ENCODE assay signal across 14 mouse cellular contexts in the genomic region with DNA sequence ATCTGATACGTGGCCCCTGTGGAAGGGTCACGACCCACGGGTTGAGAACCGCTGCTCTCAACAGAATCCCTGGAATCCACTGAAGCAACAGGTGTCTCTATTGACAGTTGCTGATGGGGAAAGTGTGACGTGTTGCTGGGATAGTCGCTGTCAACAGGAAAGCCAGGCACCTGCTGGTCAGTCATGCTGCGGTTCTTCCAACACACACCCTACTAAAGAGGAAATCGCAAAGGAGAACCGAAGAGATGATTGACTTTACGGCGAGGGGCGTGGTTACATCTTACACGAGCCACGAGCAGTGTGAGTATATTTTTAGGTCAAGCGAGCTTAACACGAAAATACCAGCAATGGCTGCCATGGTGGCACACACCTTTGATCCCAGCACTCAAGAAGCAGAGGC. TPM values are rescaled to one million over a fixed set of nuclear protein-coding genes. Genes with fewer than 3 reads are reported as not detected.
DNase-seq lines count a peak whose midpoint lies in the region; ATAC-seq and TF ChIP-seq lines count a peak whose summit lies in the region.
"Had no signal": no experiment of that assay in that cellular context is flagged by ENCODE, and none has a peak within 500 bp of the region (broad histone marks: within the 10 kb centered on the region; RNA-seq: fewer than 3 reads in every experiment).

No protein-coding gene starts in this region.

- H3K36me3 ChIP-seq in liver, embryonic 13.5 days = no peaks in the 10 kb centered on the region; the same call in 1 of the 2 replicates
- H3K36me3 ChIP-seq in myocyte (ENCODE audit: control insufficient read depth, insufficient read depth) = no peaks in the 10 kb centered on the region
- H3K36me3 ChIP-seq in kidney, embryonic 14.5 days (ENCODE audit: control insufficient read depth, insufficient read depth, low read length) = no peaks in the 10 kb centered on the region
- H3K36me3 ChIP-seq: heart, embryonic 10.5 days; limb, embryonic 15.5 days; neural tube, embryonic 13.5 days had no signal

- DNase-seq in thymus, postnatal 0 days (ENCODE audit: low spot score) = peak; percentile 56
- DNase-seq in thymus, postnatal 10 days (ENCODE audit: low spot score in 2 of 2) = no peak
- no peak for DNase-seq in liver, embryonic 13.5 days
- DNase-seq in left cerebral cortex, adult 9 months (ENCODE audit: low spot score in 2 of 2) = no peak
- DNase-seq in embryo, embryonic 9.5 days (ENCODE audit: extremely low spot score) = no peak
- no peak for DNase-seq in adrenal gland, adult 18-20 months (ENCODE audit: low spot score in 2 of 2)
- DNase-seq: embryo, embryonic 11 days had no signal

- WGBS in liver, embryonic 13.5 days (ENCODE audit: insufficient replicate concordance) = 37% methylated on average over 16 of the region's 16 CpGs
- 81% methylated on average over 16 of the region's 16 CpGs for WGBS in kidney, embryonic 14.5 days

- H3K79me2 ChIP-seq in myocyte (ENCODE audit: control insufficient read depth, insufficient read depth) = no peaks in the 10 kb centered on the region

- H3K9ac ChIP-seq in liver, embryonic 13.5 days = 0 out of 2 replicates have a peak overlapping the region, but pooled peaks have one; percentile 22
- no peak overlapping the region for H3K9ac ChIP-seq in kidney, embryonic 14.5 days (ENCODE audit: low read depth, low read length)
- H3K9ac ChIP-seq: limb, embryonic 15.5 days; neural tube, embryonic 13.5 days had no signal

- H3K27ac ChIP-seq in liver, embryonic 13.5 days = no peak overlapping the region
- H3K27ac ChIP-seq in kidney, embryonic 14.5 days (ENCODE audit: low read depth, low read length) = no peak overlapping the region
- H3K27ac ChIP-seq: heart, embryonic 10.5 days; limb, embryonic 15.5 days; neural tube, embryonic 13.5 days had no signal

- no peaks in the 10 kb centered on the region for H3K27me3 ChIP-seq in liver, embryonic 13.5 days
- no peaks in the 10 kb centered on the region for H3K27me3 ChIP-seq in myocyte (ENCODE audit: control insufficient read depth, insufficient read depth, insufficient read length)
- H3K27me3 ChIP-seq in kidney, embryonic 14.5 days (ENCODE audit: control insufficient read depth, insufficient read depth, low read length) = no peaks in the 10 kb centered on the region
- H3K27me3 ChIP-seq: limb, embryonic 15.5 days; neural tube, embryonic 13.5 days had no signal

- no peak overlapping the region for H3K4me3 ChIP-seq in liver, embryonic 13.5 days (replicated peaks)
- no peak overlapping the region for H3K4me3 ChIP-seq in myocyte
- no peak overlapping the region for H3K4me3 ChIP-seq in kidney, embryonic 14.5 days (ENCODE audit: low read length)
- H3K4me3 ChIP-seq: heart, embryonic 10.5 days; limb, embryonic 15.5 days; neural tube, embryonic 13.5 days had no signal

- no peak for ATAC-seq in liver, embryonic 13.5 days (ENCODE audit: low read depth)
- no peak for ATAC-seq in kidney, embryonic 14.5 days (ENCODE audit: low FRiP score, low TSS enrichment)
- ATAC-seq: forebrain, embryonic 16.5 days had no signal

- peaks cover 9% of the 10 kb centered on the region; the same call in 1 of the 2 replicates for H3K9me3 ChIP-seq in liver, embryonic 13.5 days (replicated peaks)
- H3K9me3 ChIP-seq in kidney, embryonic 14.5 days (ENCODE audit: control insufficient read depth, low read length) = no peaks in the 10 kb centered on the region
- H3K9me3 ChIP-seq: heart, embryonic 10.5 days; limb, embryonic 15.5 days; neural tube, embryonic 13.5 days had no signal

- H3K4me1 ChIP-seq in liver, embryonic 13.5 days (replicated peaks) = peaks cover 51% of the 10 kb centered on the region
- H3K4me1 ChIP-seq in kidney, embryonic 14.5 days (ENCODE audit: control insufficient read depth, insufficient read depth, low read length) = 0 out of 2 replicates have a peak, but pooled peaks cover 3% of the 10 kb centered on the region

- no peak for TF ChIP-seq POLR2A in myocyte (IDR thresholded peaks at IDR 0.05; ENCODE audit: insufficient read length, low read depth)

- peak overlapping the region; percentile 23; the same call in 1 of the 2 replicates for H3K4me2 ChIP-seq in liver, embryonic 13.5 days
- no peak overlapping the region for H3K4me2 ChIP-seq in myocyte (ENCODE audit: low read depth)
- no peak overlapping the region for H3K4me2 ChIP-seq in kidney, embryonic 14.5 days (replicated peaks; ENCODE audit: low read depth, low read length)
- H3K4me2 ChIP-seq: limb, embryonic 15.5 days; neural tube, embryonic 13.5 days had no signal

- H3ac ChIP-seq in myocyte (ENCODE audit: control insufficient read depth, insufficient read length) = no peak overlapping the region

TF ChIP-seq in myocyte, 11 proteins besides CTCF, POLR2A, EP300 and RAD21:
- TF ChIP-seq SRF (IDR thresholded peaks at IDR 0.05; ENCODE audit: control insufficient read depth, insufficient read length, low read depth) (no peak), MYOD1 (IDR thresholded peaks at IDR 0.05; ENCODE audit: control insufficient read depth in 1 of 3, insufficient read length in 2 of 3, low read depth in 2 of 3) (peak in 2 of 3 experiments; percentile 65 to 81), MAX (IDR thresholded peaks at IDR 0.05; ENCODE audit: low read depth) (no peak), MYOG (IDR thresholded peaks at IDR 0.05; ENCODE audit: control insufficient read depth in 1 of 3, insufficient read depth in 1 of 3, insufficient read length in 2 of 3, low read depth in 2 of 3) (peak; percentile 6 to 79 (median 15))
TF ChIP-seq in myocyte: peak in this region for 2.

RNA-seq across cellular contexts. Expression of a gene that starts 20.7 kb away (rescaled TPM):
- 1.4 and 1.5 TPM in 2 replicates for polyA plus RNA-seq in thymus, postnatal 0 days (2015; fragmentation: Nextera tagmentation; extraction: Ambion mirVana)
- 0.09 TPM in 1 of 2 replicates, not detected in the other for polyA plus RNA-seq in liver, embryonic 13.5 days (2015; fragmentation: Nextera tagmentation; extraction: Ambion mirVana)
- 0.01 TPM for polyA plus RNA-seq in myocyte (2012; fragmentation: generic; extraction: Trizol)
- under 1 TPM; 0.16 to 0.40 TPM for total RNA-seq in adrenal gland, adult 18-20 months (2021)
- not detected in 2 replicates for polyA plus RNA-seq in kidney, embryonic 14.5 days (2014; fragmentation: Nextera tagmentation; extraction: Ambion mirVana)
- total RNA-seq: layer of hippocampus, adult 8-10 months had no signal
- polyA plus RNA-seq: forebrain, embryonic 16.5 days; heart, embryonic 10.5 days; neural tube, embryonic 13.5 days had no signal

RNA-seq across cellular contexts. Expression of a gene that starts 22.3 kb away (rescaled TPM):
- polyA plus RNA-seq in thymus, postnatal 0 days (2015; fragmentation: Nextera tagmentation; extraction: Ambion mirVana) = 22.2 and 29.5 TPM in 2 replicates
- polyA plus RNA-seq in liver, embryonic 13.5 days (2015; fragmentation: Nextera tagmentation; extraction: Ambion mirVana) = 7.2 and 8.2 TPM in 2 replicates
- polyA plus RNA-seq in myocyte (2012; fragmentation: generic; extraction: Trizol) = 25.8 TPM
- total RNA-seq in adrenal gland, adult 18-20 months (2021) = 100 to 1,000 TPM; 113 to 140 TPM
- polyA plus RNA-seq in kidney, embryonic 14.5 days (2014; fragmentation: Nextera tagmentation; extraction: Ambion mirVana) = 28.2 and 29.1 TPM in 2 replicates
